Mouse (Mus musculus): ENCODE measurements around the gene 5330417H12Rik. TPM values are rescaled to one million over a fixed set of nuclear protein-coding genes. Genes with fewer than 3 reads are reported as not detected.

Gene 5330417H12Rik
- total RNA-seq (2021), result not detected

- no peak for DNase-seq (ENCODE audit: extremely low spot score in 1 of 2, low spot score in 2 of 2)
- intact Hi-C loops (cut with DNase I), result no loop called here
Measured at GRCm38 (mm10) chr7:107625061-107625460, at the start of gene 5330417H12Rik. TSS of gene 5330417H12Rik (minus strand) at chr7:107625161.

- DNase-seq (ENCODE audit: extremely low spot score in 1 of 2, low spot score in 2 of 2), result no peak
- intact Hi-C loops (cut with DNase I), result no loop called here
Measured at GRCm38 (mm10) chr7:107668514-107668913, 43.6 kb upstream of the 5330417H12Rik start.

- DNase-seq (ENCODE audit: extremely low spot score in 1 of 2, low spot score in 2 of 2), result no peak
- intact Hi-C loops (cut with DNase I), result no loop called here
Measured at GRCm38 (mm10) chr7:107666262-107666902, 41.4 kb upstream of the 5330417H12Rik start.

- intact Hi-C loops (cut with DNase I), result no loop called here
Measured at GRCm38 (mm10) chr7:107665586-107666261, 40.8 kb upstream of the 5330417H12Rik start.

GRCm38 (mm10) chr7:107665221-107665585, 40.2 kb upstream of the 5330417H12Rik start:
- peak; percentile 22 to 37 for DNase-seq (ENCODE audit: extremely low spot score in 1 of 2, low spot score in 2 of 2)
- intact Hi-C loops (cut with DNase I), result no loop called here

More at GRCm38 (mm10) chr7:107665586-107666261, 40.8 kb upstream of the 5330417H12Rik start:
- DNase-seq (ENCODE audit: extremely low spot score in 1 of 2, low spot score in 2 of 2), result peak; percentile 23 to 74

DNA sequence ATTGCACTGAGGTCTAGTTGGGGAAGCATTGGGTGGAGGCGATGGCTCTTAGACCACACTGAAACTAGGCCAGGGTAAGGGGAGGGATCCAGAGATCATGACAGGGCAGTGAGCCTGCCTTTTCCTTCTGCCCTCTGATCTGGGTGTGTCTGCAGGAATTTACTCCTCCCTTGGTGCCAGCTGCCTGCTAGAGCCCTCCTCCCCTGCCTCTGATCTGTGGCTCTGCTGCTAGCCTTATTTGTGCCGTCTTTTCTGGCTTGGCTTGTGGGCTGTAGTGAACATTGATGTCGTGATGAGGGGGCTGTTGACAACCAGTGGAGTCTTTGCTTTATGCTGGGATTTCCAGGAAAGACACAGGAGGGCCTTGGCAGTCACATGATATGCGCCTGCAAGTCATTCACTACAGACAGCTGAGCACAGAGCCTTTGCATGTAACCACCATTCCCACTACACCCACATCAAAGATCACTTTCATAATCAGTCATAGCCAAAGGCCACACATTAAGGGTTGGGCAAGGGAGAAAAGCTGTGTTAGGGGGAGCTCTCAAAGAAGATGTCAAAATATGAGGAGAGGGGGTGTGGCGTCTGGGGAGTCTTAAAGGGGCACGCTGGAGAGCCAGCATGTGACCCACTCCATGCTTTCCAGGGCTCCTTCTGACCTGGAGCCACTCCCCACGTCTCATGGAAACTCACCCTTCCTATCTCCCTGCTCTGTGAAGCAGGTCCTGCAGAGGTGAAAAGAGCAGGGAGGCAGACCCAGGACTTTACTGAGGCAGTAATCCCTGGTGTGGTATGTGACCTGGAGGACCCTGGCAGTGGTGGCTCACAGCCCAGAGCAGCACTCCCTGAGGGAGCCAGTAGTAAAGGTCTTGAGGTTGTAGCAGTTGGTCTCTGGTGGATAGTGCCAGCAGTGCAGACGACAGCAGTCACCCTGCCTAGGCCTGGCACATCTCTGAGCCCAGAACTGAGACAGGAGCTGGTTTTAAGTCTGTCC, 39.4 kb upstream of the 5330417H12Rik start:
- intact Hi-C loops (cut with DNase I), result loop anchor here (5.0 kb wide), 1 partner anchor 83 kb away; no protein-coding TSS in a partner anchor
- peak in 1 of 2 experiments; percentile 52 for DNase-seq (ENCODE audit: extremely low spot score in 1 of 2, low spot score in 2 of 2)

GRCm38 (mm10) chr7:107663621-107664020, 38.7 kb upstream of the 5330417H12Rik start:
- intact Hi-C loops (cut with DNase I), result loop anchor here (5.0 kb wide), 1 partner anchor 84 kb away; no protein-coding TSS in a partner anchor
- no peak for DNase-seq (ENCODE audit: extremely low spot score in 1 of 2, low spot score in 2 of 2)

GRCm38 (mm10) chr7:107661843-107662281, 36.9 kb upstream of the 5330417H12Rik start:
- DNase-seq (ENCODE audit: extremely low spot score in 1 of 2, low spot score in 2 of 2), result no peak
- intact Hi-C loops (cut with DNase I), result loop anchor here (2.0 to 5.0 kb wide), 2 partner anchors 47 to 85 kb away; no protein-coding TSS in a partner anchor

- peak; percentile 53 to 70 for DNase-seq (ENCODE audit: extremely low spot score in 1 of 2, low spot score in 2 of 2)
- intact Hi-C loops (cut with DNase I), result loop anchor here (2.0 to 5.0 kb wide), 2 partner anchors 47 to 86 kb away; no protein-coding TSS in a partner anchor
Measured at GRCm38 (mm10) chr7:107661189-107661842, 36.4 kb upstream of the 5330417H12Rik start.

DNA sequence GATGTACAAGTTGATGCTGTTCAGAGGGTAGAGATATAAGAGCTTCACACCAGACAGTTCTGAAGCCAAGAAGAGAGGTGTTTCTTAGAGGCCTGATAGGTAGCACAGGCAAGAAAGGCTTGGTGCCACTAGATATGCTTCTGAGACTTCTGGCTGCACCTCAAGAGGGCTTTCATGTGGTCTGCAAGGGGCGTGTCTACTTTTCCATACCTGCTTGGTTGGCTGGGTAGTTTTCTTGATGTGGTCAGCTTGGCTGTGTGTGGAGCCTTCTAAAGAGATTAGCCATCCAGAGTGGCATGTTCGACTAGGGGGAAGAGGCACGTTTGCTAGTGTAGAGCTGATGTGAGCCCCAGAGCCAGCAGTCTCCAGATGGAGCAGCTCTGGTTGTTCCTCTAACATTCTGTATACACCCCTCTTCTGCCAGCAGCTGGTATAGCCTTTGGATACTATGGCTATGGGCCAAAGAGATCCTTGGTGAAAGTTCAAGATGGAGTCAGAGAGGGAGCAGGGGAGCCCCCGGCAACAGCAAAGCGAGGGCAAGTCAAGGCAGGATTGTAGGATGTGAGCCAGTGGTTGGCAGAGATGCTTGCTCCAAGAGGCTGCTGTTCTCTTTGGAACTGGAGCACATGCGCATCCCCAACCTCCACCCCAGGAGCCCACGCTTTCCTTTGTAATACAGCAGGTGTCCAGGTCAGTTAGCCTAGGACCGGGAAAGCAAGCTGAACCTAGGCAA, 34.4 kb upstream of the 5330417H12Rik start:
- intact Hi-C loops (cut with DNase I), result no loop called here
- DNase-seq (ENCODE audit: extremely low spot score in 1 of 2, low spot score in 2 of 2), result no peak

DNA sequence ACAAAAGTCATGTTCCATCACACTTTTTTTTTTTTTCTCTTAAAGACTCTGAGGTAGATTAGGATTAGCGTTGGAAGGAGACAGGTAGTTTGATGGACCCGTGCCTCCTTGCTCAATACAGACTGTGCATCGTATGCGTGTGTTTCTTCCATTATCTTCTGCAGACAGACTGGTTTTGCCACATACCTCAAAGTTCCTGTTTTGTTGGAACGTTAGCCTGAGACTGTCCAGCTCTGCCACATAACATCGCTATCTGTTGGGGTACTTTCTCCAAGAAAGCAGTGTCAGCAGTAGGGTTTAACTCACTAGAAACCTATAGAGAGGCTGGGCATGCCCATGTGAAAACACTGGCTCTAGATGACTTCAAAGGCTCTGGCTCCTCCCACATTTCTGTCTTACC, 31.5 kb upstream of the 5330417H12Rik start:
- intact Hi-C loops (cut with DNase I), result no loop called here
- DNase-seq (ENCODE audit: extremely low spot score in 1 of 2, low spot score in 2 of 2), result no peak

GRCm38 (mm10) chr7:107651821-107652220, 26.9 kb upstream of the 5330417H12Rik start:
- intact Hi-C loops (cut with DNase I), result no loop called here
- DNase-seq (ENCODE audit: extremely low spot score in 1 of 2, low spot score in 2 of 2), result no peak

- DNase-seq (ENCODE audit: extremely low spot score in 1 of 2, low spot score in 2 of 2), result no peak
- intact Hi-C loops (cut with DNase I), result no loop called here
Measured at GRCm38 (mm10) chr7:107649990-107650389, 25.0 kb upstream of the 5330417H12Rik start.

DNA sequence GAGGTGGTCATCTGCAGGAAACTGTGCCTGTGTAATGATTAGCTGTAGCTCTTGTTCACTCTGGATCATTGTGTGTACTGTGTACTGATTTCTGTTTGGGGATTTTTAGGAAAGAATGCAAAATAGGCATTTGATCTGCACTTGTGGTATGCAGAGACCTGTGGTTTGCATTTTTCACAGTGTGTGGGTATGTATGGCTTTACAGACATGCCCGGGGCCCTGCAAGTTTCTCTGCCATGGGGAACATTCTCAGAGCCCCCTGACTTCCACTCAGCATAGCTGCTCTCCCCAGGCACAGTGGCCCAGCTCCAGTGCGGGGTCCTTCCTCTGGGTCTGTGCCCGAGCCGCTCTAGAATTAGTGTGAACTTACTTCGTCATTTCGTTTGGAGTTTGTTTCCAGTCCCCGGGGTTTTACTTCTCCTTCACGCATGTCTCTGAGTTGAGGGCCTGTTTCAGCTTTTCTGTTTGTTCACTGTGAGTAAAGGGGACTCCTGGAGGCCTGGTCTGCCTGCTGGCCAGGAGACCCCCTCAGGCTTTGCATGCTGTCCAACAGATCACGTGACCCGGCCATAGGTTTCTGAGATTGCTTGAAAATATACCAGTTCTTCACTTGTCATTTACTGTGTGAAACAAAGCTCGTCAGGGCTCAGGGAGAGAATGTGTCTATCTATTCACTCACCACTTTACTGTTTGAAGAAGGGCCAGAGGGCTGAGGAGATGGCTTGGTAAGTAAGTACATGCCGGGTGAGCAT, 24.2 kb upstream of the 5330417H12Rik start:
- no peak for DNase-seq (ENCODE audit: extremely low spot score in 1 of 2, low spot score in 2 of 2)
- intact Hi-C loops (cut with DNase I), result no loop called here

DNA sequence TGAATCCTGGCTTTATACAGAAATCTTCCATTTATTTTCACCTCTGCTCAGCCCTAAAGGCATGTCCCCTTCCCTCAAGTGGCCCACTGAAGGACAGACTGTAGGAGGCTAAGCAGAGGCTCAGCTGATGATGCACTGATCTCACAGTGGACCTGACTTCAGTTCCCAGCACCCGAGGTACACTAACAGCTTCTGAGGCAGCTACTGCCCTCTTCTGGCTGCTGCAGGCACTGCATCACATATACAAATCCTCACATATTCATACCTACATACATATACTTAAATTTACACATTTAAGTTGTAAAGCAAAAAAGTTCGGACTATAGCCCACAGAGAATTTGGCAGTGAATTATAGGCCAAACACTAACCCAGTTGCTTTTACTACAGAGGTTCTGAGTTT, 20.0 kb upstream of the 5330417H12Rik start:
- intact Hi-C loops (cut with DNase I), result no loop called here
- no peak for DNase-seq (ENCODE audit: extremely low spot score in 1 of 2, low spot score in 2 of 2)

- intact Hi-C loops (cut with DNase I), result no loop called here
- peak; percentile 16 to 53 for DNase-seq (ENCODE audit: extremely low spot score in 1 of 2, low spot score in 2 of 2)
Measured at GRCm38 (mm10) chr7:107642586-107643275, 17.8 kb upstream of the 5330417H12Rik start.

- no peak for DNase-seq (ENCODE audit: extremely low spot score in 1 of 2, low spot score in 2 of 2)
- intact Hi-C loops (cut with DNase I), result loop anchor here (10.0 kb wide), 1 partner anchor 403 kb away; no protein-coding TSS in a partner anchor
Measured at GRCm38 (mm10) chr7:107638026-107638425, 13.1 kb upstream of the 5330417H12Rik start.
